Mouse (Mus musculus) midbrain, embryonic 13.5 days (tissue): ENCODE data around the gene Zmynd11. TPM values are rescaled to one million over a fixed set of nuclear protein-coding genes. Genes with fewer than 3 reads are reported as not detected.

Experiments
- ATAC-seq: fragments of 200-750 bp; cut with Nextera tagmentation; 2 replicates; pipeline ENCODE4 v1.8.0; 2017; ENCODE audit warnings: mild to moderate bottlenecking, moderate TSS enrichment, moderate library complexity
- H3K27ac ChIP-seq: fragments of 300-500 bp; sonication (generic); 2 replicates; pipeline ENCODE4 v1.5.1; 2015; ENCODE audit warnings: inconsistent platforms, mild to moderate bottlenecking, moderate library complexity
- H3K27me3 ChIP-seq: fragments of 300-500 bp; sonication (generic); 2 replicates; pipeline ENCODE4 v1.6.1; 2015; ENCODE audit warnings: mild to moderate bottlenecking, inconsistent platforms
- H3K36me3 ChIP-seq: fragments of 300-500 bp; sonication (generic); 2 replicates; pipeline ENCODE4 v1.6.1; 2015; ENCODE audit warnings: mild to moderate bottlenecking, inconsistent platforms
- H3K4me1 ChIP-seq: fragments of 300-500 bp; sonication (generic); replicated peaks from 2 replicates; pipeline ENCODE4 v1.6.1; 2015; ENCODE audit warnings: inconsistent platforms
- H3K4me2 ChIP-seq: fragments of 300-500 bp; sonication (generic); replicated peaks from 2 replicates; pipeline ENCODE4 v1.6.1; 2015; ENCODE audit warnings: moderate library complexity, mild to moderate bottlenecking, inconsistent platforms
- H3K4me3 ChIP-seq: fragments of 300-500 bp; sonication (generic); replicated peaks from 2 replicates; pipeline ENCODE4 v1.5.1; 2015; ENCODE audit warnings: mild to moderate bottlenecking, inconsistent platforms
- H3K9ac ChIP-seq: fragments of 300-500 bp; sonication (generic); replicated peaks from 2 replicates; pipeline ENCODE4 v1.6.1; 2015; ENCODE audit warnings: mild to moderate bottlenecking, inconsistent platforms
- H3K9me3 ChIP-seq: fragments of 300-500 bp; sonication (generic); 2 replicates; pipeline ENCODE4 v1.6.1; 2016; ENCODE audit warnings: mild to moderate bottlenecking, inconsistent platforms
- WGBS: fragments of 180-500 bp; shearing (Covaris S2); methylation state at CpG from one replicate; pipeline ENCODE4 v1.1.7; 2015; 5-methylcytosine and 5-hydroxymethylcytosine counted together
- polyA plus RNA-seq: library from polyadenylated mRNA; unstranded; fragments of >200 nt; fragmentation: Nextera tagmentation; extraction: Ambion mirVana; gene quantifications from 2 replicates; pipeline ENCODE4 v1.2.1, GENCODE M21; 2015

The Zmynd11 gene
- polyA plus RNA-seq, 1 experiment from 2014 or later = 150 TPM

DNA sequence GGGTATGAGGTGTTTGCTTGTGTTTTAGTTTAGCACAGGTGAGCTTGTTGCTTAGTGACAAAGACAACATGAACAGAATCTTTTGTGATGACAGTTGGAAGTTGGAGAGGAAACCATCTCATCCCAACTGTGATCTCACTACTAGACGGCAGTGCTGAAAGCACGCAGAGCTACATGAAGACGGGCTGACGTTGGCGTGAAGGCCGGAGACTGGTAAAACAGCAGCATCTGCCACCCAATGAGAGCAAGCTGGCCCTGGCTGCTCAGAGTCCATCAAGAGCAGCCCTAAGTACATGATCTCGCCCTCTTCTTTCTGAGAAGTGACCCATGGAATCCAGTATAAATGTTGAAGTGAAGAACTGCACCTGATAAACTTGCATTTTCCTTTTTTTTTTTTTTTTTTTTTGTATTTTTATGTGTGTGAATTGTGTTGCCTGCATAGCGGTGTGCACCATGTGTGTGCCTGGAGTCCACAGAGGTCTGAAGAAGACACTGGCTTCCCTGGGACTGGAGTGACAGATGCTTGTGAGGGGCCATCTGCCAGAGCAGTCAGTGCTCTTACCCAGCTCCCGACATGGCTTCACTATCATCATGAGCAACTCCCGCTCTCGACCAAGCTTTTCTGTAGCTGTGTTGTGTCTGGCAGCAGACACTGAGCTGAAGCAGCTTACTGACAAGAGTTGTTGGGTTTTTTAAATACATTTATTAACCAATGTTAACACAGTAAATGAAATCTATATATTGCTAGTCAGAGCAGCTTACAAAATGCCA is 80.8 kb downstream of the Zmynd11 start:
- Histone ChIP-seq H3K4me2 (no peak overlapping the region), H3K4me3 (no peak overlapping the region), H3K27ac (0 out of 2 replicates have a peak overlapping the region, but pooled peaks have one; percentile 14), H3K9me3 (no peaks in the 10 kb centered on the region), H3K36me3 (peaks cover 76% of the 10 kb centered on the region), H3K4me1 (no peaks in the 10 kb centered on the region), H3K27me3 (no peaks in the 10 kb centered on the region), H3K9ac (no peak overlapping the region)
- 94% methylated on average over 11 of the region's 11 CpGs for WGBS
- no peak for ATAC-seq

DNA sequence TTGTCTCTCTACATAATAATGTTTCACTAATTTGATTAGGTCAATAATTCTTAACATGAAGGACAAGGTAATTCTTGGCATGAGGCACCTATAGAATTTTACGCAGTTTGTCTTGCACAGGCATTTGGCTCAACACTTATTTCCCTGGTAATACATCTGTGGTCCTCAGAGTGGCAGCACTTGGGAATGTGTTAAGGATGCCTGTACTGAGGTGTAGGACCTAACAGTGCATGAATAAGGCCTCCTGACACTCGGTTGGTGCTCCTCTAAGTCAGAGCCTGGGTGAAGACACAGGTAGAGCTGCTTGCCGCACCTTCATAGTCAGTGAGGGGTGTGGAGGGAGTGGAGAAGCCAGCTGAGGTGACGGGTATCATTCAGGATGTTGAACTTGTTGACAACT is 81.8 kb downstream of the Zmynd11 start:
- Histone ChIP-seq H3K4me3 (no peak overlapping the region), H3K27ac (no peak overlapping the region), H3K4me1 (no peaks in the 10 kb centered on the region), H3K4me2 (no peak overlapping the region), H3K36me3 (peaks cover 66% of the 10 kb centered on the region), H3K9me3 (no peaks in the 10 kb centered on the region), H3K9ac (no peak overlapping the region), H3K27me3 (no peaks in the 10 kb centered on the region)
- 0 out of 2 replicates have a peak, but pooled peaks have one; percentile 35 for ATAC-seq
- WGBS = 93% methylated on average over 4 of the region's 4 CpGs

DNA sequence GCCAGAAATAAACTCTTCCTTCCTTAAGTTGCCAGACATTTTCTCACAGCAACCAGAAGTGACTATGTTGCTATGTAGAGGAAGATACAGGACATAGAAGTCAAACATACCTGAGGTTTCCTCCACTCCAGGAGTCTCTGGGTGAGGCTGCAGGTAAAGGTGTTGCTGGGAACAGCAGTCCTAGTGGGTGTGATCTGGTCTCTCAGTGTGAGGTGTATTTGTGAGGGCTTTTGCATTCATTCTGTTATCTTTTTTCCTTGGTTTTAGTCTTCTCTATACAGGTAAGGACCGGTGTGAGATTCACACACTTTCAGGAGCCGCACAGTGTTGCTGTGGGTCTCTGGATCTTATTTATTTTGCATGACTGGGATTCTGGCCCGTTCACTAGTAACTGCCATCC is 83.6 kb downstream of the Zmynd11 start:
- no peak overlapping the region for H3K9ac ChIP-seq
- H3K27ac ChIP-seq = no peak overlapping the region
- H3K4me1 ChIP-seq = no peaks in the 10 kb centered on the region
- H3K27me3 ChIP-seq = no peaks in the 10 kb centered on the region
- H3K4me3 ChIP-seq = no peak overlapping the region
- H3K36me3 ChIP-seq = peaks cover 52% of the 10 kb centered on the region
- ATAC-seq = no peak
- WGBS = 95% methylated on average over 3 of the region's 3 CpGs
- H3K9me3 ChIP-seq = no peaks in the 10 kb centered on the region
- H3K4me2 ChIP-seq = no peak overlapping the region

DNA sequence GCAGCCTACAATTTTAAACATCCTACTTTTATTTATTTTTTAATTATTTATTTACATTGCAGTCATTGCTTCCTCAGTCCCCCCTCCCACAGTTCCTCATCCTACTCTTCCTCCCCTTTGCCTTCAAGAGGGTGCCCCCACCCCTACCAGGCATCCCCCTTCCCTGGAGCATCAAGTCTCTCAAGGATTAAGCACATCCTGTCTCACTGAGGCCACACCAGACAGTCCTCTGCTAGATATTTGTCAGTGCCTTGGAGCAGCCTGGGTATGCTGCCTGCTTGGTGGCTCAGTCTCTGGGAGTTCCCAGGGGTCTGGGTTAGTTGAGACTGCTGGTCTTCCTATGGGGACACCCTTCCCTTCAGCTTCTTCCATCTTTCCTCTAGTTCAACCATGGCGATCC is 91.0 kb downstream of the Zmynd11 start:
- ATAC-seq = 0 out of 2 replicates have a peak, but pooled peaks have one; percentile 4
- H3K9ac ChIP-seq = no peak overlapping the region
- H3K4me3 ChIP-seq = no peak overlapping the region
- no peak overlapping the region for H3K27ac ChIP-seq
- H3K9me3 ChIP-seq = no peaks in the 10 kb centered on the region; the same call in 1 of the 2 replicates
- H3K4me1 ChIP-seq = no peaks in the 10 kb centered on the region
- 100% methylated on average over 1 of the region's 1 CpGs for WGBS
- no peaks in the 10 kb centered on the region for H3K27me3 ChIP-seq
- no peak overlapping the region for H3K4me2 ChIP-seq
- peaks cover 18% of the 10 kb centered on the region for H3K36me3 ChIP-seq

DNA sequence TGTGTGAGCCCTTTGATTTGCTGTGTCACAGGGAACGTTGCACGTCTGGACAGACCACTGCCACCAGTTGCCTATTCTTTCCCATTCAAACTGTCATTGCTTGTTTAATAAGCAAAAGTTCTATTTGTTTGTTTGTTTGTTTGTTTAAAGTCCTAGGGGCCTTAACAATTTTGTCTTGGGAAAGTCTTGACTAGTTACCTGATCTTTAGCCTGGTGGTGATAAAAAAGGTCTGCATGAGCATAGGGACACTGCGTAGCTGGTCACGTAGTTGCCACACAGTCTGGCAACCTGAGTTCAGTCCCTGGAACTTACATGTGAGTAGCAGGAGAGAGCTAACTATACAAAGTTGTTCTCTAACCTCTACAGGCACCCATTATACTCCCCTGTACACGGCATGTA is 95.9 kb downstream of the Zmynd11 start:
- H3K4me1 ChIP-seq = no peaks in the 10 kb centered on the region
- no peaks in the 10 kb centered on the region for H3K27me3 ChIP-seq
- H3K9ac ChIP-seq = no peak overlapping the region
- H3K4me3 ChIP-seq = no peak overlapping the region
- no peak overlapping the region for H3K27ac ChIP-seq
- 92% methylated on average over 5 of the region's 5 CpGs for WGBS
- no peaks in the 10 kb centered on the region for H3K9me3 ChIP-seq
- peaks cover 25% of the 10 kb centered on the region for H3K36me3 ChIP-seq
- no peak overlapping the region for H3K4me2 ChIP-seq
- ATAC-seq = no peak

DNA sequence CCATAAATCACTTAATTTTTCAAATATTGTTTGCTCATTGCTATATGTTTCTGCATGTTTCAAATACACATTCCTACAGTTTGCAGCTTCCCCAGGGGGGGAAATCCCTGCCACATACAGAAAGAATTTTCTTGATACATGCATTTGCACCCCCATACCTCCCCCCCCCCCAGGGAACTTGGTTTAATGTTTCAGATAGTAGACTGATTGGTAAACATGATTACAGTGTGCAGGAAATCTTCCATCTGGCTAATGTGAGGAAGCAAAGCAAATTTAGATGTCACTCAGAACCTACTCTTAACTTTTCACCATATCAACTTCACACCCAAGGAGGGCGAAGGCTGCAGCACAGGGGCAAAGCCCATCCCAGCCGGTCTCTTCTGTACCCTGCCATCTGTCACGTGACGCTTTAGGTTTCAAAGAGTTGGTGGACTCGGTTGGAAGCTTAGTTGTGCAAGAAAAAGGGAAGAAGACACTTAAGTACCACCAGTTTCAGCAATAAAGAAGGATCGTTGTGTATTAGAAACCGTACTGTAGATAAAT is 97.1 kb downstream of the Zmynd11 start:
- Histone ChIP-seq H3K4me2 (no peak overlapping the region), H3K36me3 (peaks cover 31% of the 10 kb centered on the region), H3K4me3 (no peak overlapping the region), H3K27me3 (no peaks in the 10 kb centered on the region), H3K4me1 (no peaks in the 10 kb centered on the region), H3K9me3 (no peaks in the 10 kb centered on the region), H3K27ac (no peak overlapping the region), H3K9ac (no peak overlapping the region)
- no peak for ATAC-seq
- 92% methylated on average over 7 of the region's 7 CpGs for WGBS

DNA sequence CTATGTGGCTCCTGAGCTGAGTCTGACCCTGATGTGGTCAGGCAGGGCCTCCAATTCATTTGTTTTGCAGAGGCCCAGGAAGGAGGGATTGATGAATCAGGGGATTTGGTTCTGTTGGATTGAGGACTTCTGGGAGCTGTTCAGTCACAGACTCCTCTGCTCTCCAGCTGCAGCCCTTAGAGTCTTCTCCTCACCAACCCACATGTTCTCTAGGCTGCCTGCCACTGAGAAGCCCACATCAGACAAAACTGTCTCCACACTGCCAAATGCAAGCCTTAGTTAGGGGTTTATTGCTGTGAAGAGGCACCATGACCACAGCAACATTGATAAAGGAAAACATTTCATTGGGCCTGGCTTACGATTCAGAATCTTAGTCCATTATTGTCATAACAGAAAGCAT is 101.5 kb downstream of the Zmynd11 start:
- H3K9me3 ChIP-seq = no peaks in the 10 kb centered on the region
- H3K9ac ChIP-seq = no peak overlapping the region
- WGBS = 94% methylated on average over 1 of the region's 1 CpGs
- no peaks in the 10 kb centered on the region for H3K27me3 ChIP-seq
- H3K4me2 ChIP-seq = no peak overlapping the region
- no peak overlapping the region for H3K27ac ChIP-seq
- no peak for ATAC-seq
- H3K36me3 ChIP-seq = peaks cover 58% of the 10 kb centered on the region
- H3K4me1 ChIP-seq = no peaks in the 10 kb centered on the region
- no peak overlapping the region for H3K4me3 ChIP-seq

DNA sequence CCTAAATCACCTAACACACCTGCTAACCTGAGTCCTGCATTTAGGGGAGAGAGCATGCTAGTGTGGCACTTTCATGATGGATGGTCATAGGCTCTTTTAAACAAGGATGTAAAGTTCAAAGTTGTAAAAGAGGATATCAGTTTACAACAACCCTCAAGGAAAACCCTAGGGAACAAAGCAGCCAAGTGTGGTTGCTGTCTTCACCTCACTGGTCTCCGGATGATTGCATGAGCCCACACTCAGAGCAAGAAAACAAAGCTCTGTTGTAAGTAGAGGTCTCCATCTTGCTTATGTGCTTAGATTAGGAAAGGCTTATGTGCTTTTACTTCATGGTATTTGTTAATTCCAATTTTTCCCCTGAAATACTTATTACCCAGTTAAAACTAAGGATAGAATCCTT is 104.4 kb downstream of the Zmynd11 start:
- no peak for ATAC-seq
- H3K4me1 ChIP-seq = no peaks in the 10 kb centered on the region
- no peak overlapping the region for H3K9ac ChIP-seq
- no peak overlapping the region for H3K4me3 ChIP-seq
- H3K36me3 ChIP-seq = peaks cover 65% of the 10 kb centered on the region
- no peaks in the 10 kb centered on the region for H3K27me3 ChIP-seq
- WGBS = 84% methylated on average over 1 of the region's 1 CpGs
- H3K4me2 ChIP-seq = no peak overlapping the region
- H3K9me3 ChIP-seq = no peaks in the 10 kb centered on the region
- no peak overlapping the region for H3K27ac ChIP-seq

DNA sequence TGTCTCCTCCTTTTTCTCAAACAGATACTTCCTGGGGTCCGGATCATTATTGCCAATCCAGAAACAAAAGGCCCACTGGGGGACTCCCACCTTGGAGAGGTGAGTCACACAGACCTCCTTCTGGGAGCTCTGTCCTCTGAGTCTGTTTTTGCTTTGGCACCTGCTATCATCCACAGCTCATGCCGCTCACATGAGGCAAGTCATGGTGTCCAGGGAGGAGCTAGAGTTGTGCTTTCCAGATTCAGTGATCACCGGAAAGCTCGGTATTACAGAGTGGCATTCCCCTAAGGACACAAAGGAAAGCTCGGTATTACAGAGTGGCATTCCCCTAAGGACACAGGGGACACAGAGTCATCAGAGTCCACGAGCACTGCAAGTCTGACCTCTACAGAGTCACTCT is 108.5 kb downstream of the Zmynd11 start:
- no peak overlapping the region for H3K9ac ChIP-seq
- H3K4me2 ChIP-seq = no peak overlapping the region
- no peak overlapping the region for H3K27ac ChIP-seq
- H3K4me1 ChIP-seq = no peaks in the 10 kb centered on the region
- no peak overlapping the region for H3K4me3 ChIP-seq
- WGBS = 94% methylated on average over 6 of the region's 6 CpGs
- H3K27me3 ChIP-seq = no peaks in the 10 kb centered on the region
- no peak for ATAC-seq
- peaks cover 36% of the 10 kb centered on the region for H3K36me3 ChIP-seq
- no peaks in the 10 kb centered on the region for H3K9me3 ChIP-seq

DNA sequence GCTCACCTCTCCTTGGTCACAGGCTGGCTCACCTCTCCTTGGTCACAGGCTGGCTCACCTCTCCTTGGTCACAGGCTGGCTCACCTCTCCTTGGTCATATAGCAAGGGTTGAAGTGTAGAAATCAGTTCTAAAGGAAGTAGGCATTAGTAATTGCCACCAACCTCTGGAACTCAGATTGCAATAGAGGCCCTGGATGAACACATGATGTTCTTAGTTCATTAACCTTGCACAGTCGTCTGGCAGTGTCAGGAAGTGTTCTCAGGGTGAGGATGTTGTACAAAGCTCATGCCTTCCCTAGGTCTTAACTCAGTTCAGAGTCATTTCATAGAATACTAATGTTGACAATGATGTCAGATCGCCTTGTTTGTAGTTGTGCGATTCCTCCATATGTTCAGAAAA is 112.1 kb downstream of the Zmynd11 start:
- Histone ChIP-seq H3K4me1 (no peaks in the 10 kb centered on the region), H3K4me2 (no peak overlapping the region), H3K9ac (no peak overlapping the region), H3K9me3 (no peaks in the 10 kb centered on the region), H3K36me3 (peaks cover 25% of the 10 kb centered on the region), H3K27ac (no peak overlapping the region), H3K27me3 (no peaks in the 10 kb centered on the region), H3K4me3 (no peak overlapping the region)
- WGBS = 94% methylated on average over 3 of the region's 3 CpGs
- no peak for ATAC-seq

DNA sequence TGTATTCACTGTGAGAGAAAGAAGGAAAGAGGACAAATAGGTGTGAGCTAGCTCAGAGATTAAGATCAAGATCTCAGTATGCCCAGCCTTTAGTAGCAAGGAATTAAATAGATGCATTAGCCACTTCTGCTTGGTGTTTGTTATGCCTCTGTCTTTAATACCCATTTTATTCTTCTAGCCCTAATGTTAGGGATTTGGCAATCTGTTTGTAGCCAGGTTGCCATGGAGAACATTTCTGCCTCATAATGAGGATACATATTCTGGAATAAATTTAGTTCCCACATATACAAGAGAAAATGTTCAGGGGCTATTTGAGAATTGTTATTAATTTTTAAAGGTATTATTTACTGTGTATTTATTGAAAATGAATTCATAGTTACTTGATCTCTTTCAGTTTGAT is 114.5 kb downstream of the Zmynd11 start:
- Histone ChIP-seq H3K9ac (no peak overlapping the region), H3K36me3 (peaks cover 23% of the 10 kb centered on the region; the same call in 1 of the 2 replicates), H3K4me2 (no peak overlapping the region), H3K9me3 (no peaks in the 10 kb centered on the region), H3K4me1 (no peaks in the 10 kb centered on the region), H3K27ac (no peak overlapping the region), H3K27me3 (no peaks in the 10 kb centered on the region), H3K4me3 (no peak overlapping the region)
- ATAC-seq = no peak

DNA sequence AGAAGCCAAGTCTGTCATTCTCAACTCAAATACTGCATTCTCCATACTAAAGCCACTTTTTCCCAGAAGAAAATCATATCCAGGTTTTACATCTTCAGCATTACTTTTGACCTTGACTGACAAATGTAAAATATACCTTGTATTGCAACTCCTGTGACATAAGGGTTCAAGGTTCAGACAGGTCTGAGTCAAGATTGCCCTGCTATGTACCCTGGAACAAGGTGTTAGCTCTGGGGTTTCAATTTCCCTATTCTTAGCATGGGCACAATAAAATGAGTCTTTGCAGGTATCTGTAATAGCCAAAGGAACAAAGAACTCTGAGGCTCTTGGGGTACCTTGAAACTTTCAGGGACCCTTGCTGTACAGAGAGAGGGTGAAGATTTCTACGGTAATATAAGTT is 115.2 kb downstream of the Zmynd11 start:
- 95% methylated on average over 1 of the region's 1 CpGs for WGBS
- Histone ChIP-seq H3K9ac (no peak overlapping the region), H3K27me3 (no peaks in the 10 kb centered on the region), H3K4me3 (no peak overlapping the region), H3K36me3 (peaks cover 25% of the 10 kb centered on the region), H3K4me1 (no peaks in the 10 kb centered on the region), H3K27ac (no peak overlapping the region), H3K4me2 (no peak overlapping the region), H3K9me3 (no peaks in the 10 kb centered on the region)
- no peak for ATAC-seq

DNA sequence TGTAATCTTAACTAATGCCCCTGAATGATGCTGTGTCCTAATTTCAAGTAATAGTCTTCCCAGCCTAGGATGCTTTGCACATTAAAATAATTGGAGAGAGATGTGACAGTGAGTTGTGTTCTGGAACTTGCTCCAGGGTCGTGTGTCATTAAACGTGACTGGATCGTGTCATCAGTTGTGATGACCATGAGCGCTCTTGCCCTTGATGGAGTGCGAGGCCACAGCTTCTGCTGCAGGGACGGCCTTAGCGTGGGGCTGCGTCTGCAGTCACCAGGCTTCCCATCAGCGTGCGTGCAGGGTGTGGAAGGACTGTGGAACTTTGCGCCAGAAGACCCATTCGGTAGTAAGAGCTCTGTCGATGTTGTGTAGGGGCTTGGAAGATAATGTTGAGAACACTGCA is 116.4 kb downstream of the Zmynd11 start:
- no peak overlapping the region for H3K4me3 ChIP-seq
- H3K4me1 ChIP-seq = no peaks in the 10 kb centered on the region
- peaks cover 27% of the 10 kb centered on the region for H3K36me3 ChIP-seq
- no peak overlapping the region for H3K9ac ChIP-seq
- H3K27me3 ChIP-seq = no peaks in the 10 kb centered on the region
- 97% methylated on average over 13 of the region's 13 CpGs for WGBS
- no peaks in the 10 kb centered on the region for H3K9me3 ChIP-seq
- no peak overlapping the region for H3K27ac ChIP-seq
- H3K4me2 ChIP-seq = no peak overlapping the region
- no peak for ATAC-seq
